In the genomic region with DNA sequence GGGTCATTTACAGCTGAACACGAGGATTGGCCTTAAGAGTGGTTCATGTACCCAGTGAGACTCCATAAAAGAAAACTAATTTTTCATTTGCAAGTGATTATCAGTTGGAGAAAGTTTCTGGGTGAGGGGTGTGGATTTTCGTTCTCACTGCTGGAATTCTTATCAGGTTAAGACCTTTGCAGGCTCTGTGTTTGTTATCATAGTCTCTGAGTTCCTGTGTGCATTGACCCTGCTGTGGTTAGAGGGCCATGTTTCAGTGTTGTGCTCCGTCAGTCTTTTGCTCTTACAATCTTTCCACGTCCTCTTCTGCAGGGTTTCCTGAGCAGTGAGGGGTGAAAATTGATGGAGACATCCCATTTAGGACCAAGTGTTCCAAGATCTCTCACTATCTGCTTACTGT, we compare ENCODE assay signal across 20 mouse cellular contexts. TPM values are rescaled to one million over a fixed set of nuclear protein-coding genes. Genes with fewer than 3 reads are reported as not detected.
"Had no signal": no experiment of that assay in that cellular context is flagged by ENCODE, and none has a peak within 500 bp of the region (broad histone marks: within the 10 kb centered on the region; RNA-seq: fewer than 3 reads in every experiment).

No protein-coding gene starts in this region.

- ATAC-seq: midbrain, embryonic 15.5 days had no signal

- H3K36me3 ChIP-seq: midbrain, embryonic 10.5 days; midbrain, embryonic 12.5 days; midbrain, embryonic 15.5 days; neural tube, embryonic 12.5 days; stomach, embryonic 15.5 days had no signal

- H3K4me1 ChIP-seq: midbrain, embryonic 10.5 days; midbrain, embryonic 12.5 days; midbrain, embryonic 15.5 days; neural tube, embryonic 12.5 days; stomach, embryonic 15.5 days had no signal

- H3K9me3 ChIP-seq: megakaryocyte, embryonic 14.5 days; midbrain, embryonic 10.5 days; midbrain, embryonic 12.5 days; midbrain, embryonic 15.5 days; neural tube, embryonic 12.5 days; stomach, embryonic 15.5 days had no signal

- H3K4me3 ChIP-seq: megakaryocyte, embryonic 14.5 days; midbrain, embryonic 10.5 days; midbrain, embryonic 12.5 days; midbrain, embryonic 15.5 days; neural tube, embryonic 12.5 days; stomach, embryonic 15.5 days had no signal

- H3K27me3 ChIP-seq: megakaryocyte, embryonic 14.5 days; midbrain, embryonic 12.5 days; midbrain, embryonic 15.5 days; neural tube, embryonic 12.5 days; stomach, embryonic 15.5 days had no signal

- H3K4me2 ChIP-seq: lung, embryonic 14.5 days; midbrain, embryonic 12.5 days; midbrain, embryonic 15.5 days; neural tube, embryonic 12.5 days; stomach, embryonic 15.5 days had no signal

- H3K9ac ChIP-seq: lung, embryonic 14.5 days; midbrain, embryonic 12.5 days; midbrain, embryonic 15.5 days; neural tube, embryonic 12.5 days; stomach, embryonic 15.5 days had no signal

- H3K27ac ChIP-seq: midbrain, embryonic 10.5 days; midbrain, embryonic 12.5 days; midbrain, embryonic 15.5 days; neural tube, embryonic 12.5 days; stomach, embryonic 15.5 days; stomach, postnatal 0 days had no signal

- DNase-seq: lung, adult 18-20 months; lung, embryonic 14.5 days; lung, postnatal 10 days; lung, postnatal 4 days; right cerebral cortex, postnatal 14 days; thymus, adult 2 months; thymus, postnatal 25 days; thymus, postnatal 4 days had no signal

RNA-seq across cellular contexts. Expression of a gene that starts 16.3 kb away (rescaled TPM):
- total RNA-seq: monocyte, adult 5-6 weeks; neutrophil, adult 5-6 weeks had no signal
- polyA plus RNA-seq: spleen, adult 2 months; thymus, adult 2 months had no signal

RNA-seq across cellular contexts. Expression of a gene that starts 59.9 kb away (rescaled TPM):
- total RNA-seq: midbrain, postnatal 0 days had no signal
- polyA plus RNA-seq: midbrain, postnatal 0 days; neural tube, embryonic 14.5 days had no signal
